Mouse (Mus musculus): ENCODE measurements at regions not wholly inside any gene's neighbourhood (a gene's known extent, or its start where the extent isn't known, plus 50 kb on each side); places are given as distances from the start of the nearest gene placed in this dataset.

DNA sequence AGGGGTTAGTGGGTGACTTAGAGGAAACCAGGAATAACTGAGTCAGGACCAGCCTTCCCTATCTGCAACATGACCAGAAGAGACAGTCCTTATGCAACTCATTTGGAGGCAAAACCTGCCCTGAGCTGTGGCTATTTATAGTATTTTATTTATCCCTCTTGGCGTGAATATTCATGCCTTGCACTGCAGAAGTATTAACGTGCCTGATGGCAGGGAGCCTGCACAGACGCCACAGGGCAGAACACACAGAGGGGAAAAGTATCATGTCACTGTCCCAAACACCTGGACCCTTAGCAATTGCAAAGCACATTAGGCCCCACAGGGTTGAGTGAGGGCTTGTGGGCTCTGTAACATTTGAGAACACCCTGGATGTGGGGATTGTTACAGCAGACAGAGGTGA, 107.9 kb upstream of the Tnr start:
- TF ChIP-seq CTCF (IDR thresholded peaks at IDR 0.05; ENCODE audit: low read depth) (no peak), EP300 (IDR thresholded peaks at IDR 0.05; ENCODE audit: low read depth) (no peak)
